Mouse (Mus musculus) lung, postnatal 14 days (tissue): ENCODE measurements around the gene Mapk10.

Experiments
- DNase-seq: peaks from one replicate; pipeline ENCODE4 v3.0.0; 2021

Gene Mapk10

DNA sequence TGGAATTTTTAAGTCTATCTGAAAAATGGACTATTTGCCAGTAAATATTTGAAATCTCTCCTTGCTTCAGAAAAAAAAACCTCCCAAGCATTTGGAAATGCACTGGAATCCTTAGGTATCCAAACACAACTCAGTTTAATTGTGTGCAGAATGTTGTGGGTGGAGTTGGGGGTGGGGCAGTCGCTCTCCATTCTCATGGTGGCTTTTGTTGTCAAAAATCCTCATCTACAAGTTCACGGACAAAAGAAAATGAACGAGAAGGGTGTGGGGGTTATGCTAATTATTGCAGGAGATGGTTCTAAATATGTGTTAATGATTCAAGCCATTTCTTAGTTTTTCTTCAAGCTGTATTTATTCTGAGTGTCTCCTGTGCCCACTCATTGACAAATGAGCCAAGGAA is 49.6 kb downstream of the Mapk10 start:
- no peak for DNase-seq

DNA sequence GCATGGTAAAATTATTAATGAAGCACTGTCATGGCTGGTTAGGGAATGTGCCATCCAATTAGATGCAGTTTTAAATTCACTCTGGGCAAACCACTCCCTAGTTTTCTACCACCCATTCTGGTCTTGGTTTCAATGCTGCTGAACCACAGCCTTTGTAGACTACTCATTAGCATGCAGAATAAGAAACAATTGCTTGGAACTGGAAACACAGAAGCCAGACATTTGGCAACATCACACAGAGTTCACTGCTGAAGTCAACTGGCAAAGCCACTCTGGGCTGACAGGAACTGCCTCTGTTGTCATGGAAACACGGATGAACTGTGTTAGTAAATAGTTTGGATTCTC is 50.0 kb downstream of the Mapk10 start:
- peak; percentile 2 for DNase-seq

DNA sequence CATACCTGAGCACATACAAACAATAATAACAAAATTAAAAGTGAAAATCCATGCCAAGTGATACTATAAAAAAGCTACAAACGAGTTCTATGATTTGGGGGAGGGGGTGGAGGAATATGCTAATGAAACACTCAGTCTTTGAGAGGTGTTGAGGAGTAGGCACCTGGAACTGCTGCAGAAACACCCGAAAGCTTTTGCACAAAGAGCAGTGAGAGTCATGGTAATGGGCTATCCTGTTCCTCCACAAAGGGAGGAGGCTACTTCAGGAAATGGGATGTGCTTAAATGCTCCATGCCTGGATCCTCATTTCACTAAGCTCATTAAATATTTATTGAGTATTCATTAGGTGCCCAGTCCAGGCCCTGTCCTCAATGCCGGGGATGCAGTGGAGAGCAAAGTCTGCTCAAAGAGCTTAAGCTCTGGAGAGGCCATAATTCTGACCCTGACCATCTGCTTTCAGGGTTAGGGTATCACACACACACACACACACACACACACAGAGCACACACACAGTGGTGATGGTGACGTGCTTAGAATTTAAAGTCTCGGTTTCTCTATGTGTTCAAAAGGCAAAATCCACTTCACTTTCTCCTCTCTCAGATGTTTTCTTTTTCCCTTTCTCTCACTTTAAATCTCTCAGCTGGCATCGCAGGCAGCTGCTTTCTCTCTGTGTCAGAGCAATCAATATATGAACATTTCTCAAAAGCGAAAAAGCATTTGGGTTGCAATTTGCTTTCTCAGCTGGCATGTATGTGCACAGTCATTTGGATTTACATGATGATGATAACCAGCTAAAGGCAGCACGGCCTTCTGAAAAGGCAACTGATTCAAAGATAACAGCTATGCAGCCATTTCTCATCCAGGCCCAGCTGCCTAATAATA is 50.6 kb downstream of the Mapk10 start:
- no peak for DNase-seq

DNA sequence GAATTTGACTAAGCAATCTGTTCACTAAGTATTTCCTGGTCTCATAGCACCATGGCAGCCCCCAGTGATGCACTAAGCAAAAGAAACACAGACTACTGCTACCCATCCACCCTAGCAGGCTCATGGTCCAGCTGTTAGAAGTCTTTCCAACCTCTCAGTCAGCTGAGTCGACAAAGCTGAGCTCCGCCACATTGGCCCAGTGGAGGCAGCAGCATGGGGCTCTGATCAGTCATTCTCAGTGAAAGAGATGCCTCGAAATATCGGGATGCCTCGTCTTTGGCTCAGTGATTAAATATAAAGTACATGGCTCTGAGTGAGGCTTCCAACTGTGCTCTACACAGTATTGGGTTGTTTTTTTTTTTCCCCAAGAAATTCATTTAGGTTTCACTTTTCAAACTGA is 70.2 kb downstream of the Mapk10 start:
- no peak for DNase-seq

DNA sequence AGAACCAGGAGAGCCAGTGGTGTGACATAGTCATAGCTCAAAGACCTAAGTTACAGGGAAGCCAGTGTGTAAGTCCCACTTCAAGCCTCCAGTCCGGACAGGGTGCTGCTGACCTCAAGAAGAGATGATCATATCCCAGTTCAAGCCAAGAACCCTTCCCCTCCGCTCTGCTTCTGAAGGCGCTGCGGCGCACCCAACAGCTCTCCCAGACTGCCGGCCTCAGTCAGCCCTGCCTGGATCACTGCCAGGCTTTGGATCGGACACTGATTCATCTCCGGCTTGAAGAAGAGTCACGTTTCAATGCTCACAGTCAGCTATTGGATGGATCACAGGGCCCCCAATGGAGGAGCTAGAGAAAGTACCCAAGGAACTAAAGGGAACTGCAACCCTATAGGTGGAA is 76.3 kb downstream of the Mapk10 start:
- DNase-seq: peak; percentile 10

DNA sequence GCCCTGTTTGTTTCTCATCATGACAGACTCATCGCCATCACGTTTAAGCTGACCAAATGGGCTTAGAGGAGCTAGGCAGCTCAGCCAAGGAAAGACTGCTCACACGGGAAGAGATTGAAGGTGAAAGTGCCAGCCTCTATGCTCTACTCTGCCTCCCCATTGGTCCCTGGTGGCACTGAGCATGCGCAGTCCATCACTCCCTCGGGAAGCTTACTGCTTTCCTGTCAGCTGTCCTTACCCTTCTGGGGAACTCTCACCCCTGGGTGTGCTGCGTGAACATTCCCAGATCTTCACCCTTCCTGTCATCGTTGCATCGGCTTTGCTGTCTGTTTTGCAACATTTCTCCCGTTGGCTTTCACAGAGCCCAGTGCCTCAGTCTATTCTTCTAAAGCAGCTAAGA is 77.5 kb downstream of the Mapk10 start:
- peak; percentile 7 for DNase-seq

DNA sequence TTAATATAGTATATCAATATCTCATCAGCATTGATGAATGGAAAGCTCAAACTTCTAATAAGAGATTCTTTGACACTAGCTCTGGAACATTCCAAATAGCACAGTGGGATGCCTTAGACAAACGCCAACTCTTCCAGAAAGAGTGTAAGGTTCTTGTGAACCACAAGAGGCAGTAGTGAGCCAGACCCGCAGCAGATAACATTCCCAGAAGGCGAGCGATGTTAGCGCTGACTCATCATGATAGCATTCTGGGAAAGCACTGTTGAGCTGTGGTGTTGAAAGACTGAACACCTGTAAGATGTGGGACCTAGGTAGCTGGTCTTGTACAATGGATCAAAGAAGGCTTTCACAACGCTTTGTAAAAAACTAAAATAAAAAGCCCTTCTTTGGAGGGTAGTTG is 78.3 kb downstream of the Mapk10 start:
- DNase-seq: no peak

DNA sequence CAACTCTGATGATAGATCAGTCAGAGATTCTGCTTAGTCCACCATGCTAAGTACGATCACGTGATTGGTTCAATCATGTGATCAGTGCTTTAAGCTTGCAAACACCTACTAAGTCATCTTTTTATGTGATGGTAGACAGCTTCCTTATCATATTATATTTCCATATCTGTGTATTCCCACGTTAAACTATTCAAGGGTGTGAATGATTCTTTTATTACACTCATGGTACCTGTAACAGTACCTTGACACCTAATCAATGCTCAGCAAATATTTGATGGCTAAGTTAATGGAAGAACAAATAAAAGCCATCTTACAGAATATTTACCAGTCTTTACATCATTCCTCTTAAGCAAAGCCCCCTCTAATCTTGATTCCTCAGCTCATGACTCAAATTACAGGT is 91.5 kb downstream of the Mapk10 start:
- DNase-seq: no peak

DNA sequence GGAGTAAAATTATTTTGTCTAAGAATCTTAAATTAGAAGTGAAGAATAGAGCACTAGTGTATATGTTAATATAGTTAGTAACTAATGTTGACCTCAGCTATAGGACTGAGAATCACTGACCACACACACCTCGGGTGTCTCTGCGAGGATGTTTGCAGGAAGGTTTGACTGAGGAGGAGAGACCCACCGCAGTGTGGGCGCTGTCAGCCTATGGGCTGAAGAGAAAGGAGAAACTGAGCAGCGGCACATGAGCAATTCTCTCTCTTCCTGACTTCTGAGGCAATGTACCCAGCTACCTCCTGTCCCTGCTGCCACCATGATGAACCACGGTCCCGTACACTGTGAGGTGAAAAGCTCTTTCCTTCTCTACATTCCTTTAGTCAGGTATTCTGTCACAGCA is 95.6 kb downstream of the Mapk10 start:
- no peak for DNase-seq

DNA sequence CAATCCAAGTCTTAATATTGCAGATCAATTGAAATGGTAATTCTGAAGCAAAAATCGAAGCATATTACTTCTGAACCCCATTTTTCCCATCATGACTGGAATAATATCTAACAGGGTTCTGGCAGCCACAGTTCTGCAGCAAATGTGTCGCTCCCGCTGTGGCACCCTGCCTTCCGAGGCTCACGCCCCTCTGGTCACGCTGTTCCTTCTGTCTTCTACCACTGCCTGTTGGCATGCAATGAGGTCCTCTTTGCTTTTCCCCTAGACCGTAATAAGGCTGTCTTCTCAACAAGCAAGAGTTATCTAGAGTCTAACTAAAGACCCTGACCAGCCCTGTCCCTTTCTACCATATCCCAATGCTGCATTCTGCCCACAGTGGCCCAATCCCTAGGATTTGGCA is 98.7 kb downstream of the Mapk10 start:
- no peak for DNase-seq

DNA sequence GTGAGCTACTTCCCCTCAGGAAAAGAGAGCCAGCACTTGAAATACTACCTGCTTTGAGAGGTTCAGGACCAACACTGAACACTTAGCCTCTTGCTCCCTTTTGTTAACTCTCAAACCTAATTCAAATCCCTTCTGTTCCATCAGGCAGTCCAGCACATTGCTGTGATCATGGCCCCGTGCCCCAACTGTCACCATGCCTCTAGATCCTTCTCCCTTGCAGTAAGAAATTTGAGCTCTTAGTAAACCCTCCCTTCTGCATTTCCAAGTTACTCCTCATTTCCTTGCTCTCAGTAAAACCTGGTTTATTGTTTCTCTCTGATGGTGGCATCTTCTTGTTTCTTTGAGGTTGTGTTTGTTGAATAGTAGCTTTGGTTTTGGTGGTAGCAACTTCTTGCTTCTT is 101.7 kb downstream of the Mapk10 start:
- DNase-seq: no peak

DNA sequence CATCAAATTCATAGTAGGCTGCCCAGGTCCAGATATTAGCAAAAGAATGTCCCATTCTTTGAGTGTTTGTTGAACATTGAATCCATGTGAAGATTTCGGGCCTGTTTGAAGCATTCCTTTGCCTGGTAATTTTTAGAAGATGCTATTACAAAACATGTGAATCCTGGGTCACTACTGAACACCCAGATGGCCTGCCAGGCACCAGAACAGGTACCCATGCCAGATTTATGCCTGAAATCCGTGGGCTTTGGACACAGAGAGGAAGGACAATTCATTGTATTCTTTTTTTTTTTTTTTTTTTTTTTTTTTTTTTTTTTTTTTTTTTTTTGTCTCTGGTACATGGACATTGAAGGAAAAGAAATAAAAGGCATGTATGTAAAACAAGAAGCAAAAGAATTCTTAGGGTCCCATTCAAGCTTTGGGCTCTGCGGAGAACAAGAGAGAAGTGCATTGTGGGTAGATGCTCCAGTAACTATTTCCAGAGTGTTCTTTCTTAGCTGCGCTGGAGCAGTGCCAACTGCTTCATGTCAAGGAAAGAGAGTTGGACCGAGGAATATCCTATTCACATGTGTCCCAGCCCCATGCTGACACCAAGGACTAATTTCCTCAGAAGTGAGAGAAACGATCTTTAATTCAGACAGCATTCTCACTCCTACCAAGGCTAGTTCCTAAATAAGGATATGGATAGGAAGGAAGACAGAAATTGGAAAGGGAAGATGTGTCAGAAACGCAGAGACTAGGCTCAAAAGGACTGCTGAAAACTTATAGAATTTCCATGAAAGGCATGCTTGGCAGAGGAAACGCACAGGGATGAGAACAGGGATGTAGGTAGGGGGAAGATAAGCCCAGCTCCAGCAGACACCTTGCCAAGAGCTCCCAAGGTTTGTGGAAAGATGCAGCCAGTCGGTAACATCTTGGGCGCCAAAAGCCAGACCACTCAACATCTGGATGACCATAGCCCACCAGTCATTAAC is 105.4 kb downstream of the Mapk10 start:
- no peak for DNase-seq

DNA sequence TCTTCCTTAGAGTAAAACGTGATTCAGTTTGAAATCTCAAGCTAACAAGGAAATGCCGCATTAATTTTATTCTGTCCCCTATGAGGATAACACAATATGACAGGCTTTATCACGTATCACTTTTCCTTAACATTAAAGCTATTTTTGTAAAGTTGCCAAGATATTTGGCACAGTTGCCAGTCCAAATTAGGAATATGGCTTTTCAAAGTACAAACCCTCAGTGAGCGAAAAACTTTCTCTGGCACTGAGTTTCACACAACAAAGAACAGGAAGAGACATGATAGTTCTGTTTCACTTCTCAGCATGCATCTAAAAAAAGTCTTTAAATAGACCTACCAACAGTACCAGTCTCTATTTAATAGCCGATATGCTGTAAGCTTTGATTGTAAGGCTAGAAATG is 107.1 kb downstream of the Mapk10 start:
- DNase-seq: no peak

DNA sequence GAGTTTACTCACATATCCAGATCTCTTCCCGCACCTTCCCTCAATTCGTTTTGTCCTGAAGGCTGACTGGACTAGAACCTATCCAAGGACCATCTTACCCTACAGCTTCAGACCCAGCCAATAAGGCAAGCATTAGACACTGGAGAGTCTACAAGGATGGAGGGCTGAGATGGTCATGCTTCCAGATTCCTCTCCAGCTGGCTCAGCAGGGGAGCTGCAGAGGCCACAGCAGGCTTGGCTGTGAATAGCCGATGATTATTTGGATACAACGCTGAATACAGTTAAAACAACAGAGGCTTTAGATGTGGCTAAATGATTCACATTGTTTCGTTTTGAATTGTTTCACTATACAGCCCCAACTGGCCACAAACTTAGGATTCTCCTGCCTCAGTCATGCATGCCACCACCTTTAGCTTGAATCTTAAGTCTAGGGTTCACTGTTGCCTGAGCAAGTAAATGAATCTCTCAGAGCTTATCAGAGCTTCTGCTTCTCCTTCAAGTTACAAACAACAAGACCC is 108.2 kb downstream of the Mapk10 start:
- no peak for DNase-seq

DNA sequence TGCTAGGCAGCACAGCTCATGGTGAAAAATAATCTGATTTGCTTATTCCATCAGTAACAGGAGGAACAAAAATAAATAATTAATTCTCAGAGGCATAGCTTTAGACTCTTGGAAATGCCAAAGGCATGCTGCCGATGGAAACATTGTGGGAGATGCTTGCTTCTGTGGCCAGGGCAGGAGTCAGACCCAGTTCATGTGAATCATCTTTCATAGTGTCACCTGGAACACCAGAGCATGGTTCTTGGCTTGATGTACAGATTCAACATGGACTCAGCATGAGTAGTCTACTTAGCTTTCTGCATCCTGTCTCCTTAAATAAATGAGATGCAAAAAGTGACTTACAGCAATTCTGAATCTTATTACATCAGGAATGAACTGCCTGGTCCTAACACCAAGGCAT is 109.0 kb downstream of the Mapk10 start:
- DNase-seq: no peak

DNA sequence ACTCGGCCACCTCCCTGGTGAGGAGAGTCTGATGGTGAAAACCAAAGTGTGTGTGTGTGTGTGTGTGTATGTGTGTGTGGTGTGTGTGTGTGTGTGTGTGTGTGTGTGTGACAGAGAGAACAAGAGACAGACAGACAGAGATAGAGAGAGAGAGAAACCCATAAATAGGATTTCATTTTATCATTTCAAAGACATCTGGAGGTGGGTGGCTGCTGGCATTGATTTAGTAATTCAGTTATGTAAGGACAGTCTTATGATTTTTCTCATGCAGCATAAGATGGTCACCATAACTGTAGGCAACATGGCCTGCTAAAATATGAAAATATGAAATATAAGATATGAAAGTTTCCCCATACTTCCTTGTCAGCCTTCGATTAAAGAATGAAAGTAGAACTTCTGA is 117.0 kb downstream of the Mapk10 start:
- no peak for DNase-seq

DNA sequence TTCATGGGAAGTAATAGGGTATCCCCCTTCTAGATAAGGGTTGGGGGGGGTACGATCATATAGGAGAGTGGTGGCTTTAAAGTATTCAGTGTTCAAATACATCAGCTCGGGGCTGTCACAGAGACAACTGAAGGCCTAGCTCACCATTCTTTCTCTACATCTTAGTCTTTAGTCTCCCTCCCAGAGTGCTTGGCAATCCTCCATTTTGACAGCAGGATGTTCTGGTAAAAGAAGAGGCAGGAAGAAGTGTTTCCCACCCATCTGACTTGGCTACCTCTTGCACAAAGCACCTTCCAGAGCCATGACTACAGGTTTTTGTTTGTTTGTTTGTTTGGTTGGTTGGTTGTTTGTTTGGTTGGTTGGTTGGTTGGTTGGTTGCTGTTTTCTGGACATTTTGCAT is 125.3 kb downstream of the Mapk10 start:
- no peak for DNase-seq

DNA sequence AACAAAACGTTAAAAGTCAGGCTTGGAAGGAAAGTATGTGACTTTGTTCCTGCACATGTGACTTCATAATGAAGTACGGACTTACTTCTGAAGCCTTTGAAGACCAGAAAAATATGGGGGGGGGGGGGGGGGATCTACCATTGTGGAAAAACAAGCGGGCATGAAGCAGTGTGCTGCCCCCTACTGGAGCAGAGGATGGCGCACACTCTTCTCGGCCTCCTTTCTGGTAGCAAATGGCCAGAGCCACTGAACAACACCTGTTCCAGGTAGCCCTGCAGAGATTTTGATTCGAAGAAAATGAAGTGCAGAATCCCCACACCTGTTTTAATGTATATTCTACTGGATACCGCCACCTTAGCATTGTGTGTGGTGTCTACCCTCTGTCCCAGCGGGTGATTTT is 135.7 kb downstream of the Mapk10 start:
- no peak for DNase-seq

DNA sequence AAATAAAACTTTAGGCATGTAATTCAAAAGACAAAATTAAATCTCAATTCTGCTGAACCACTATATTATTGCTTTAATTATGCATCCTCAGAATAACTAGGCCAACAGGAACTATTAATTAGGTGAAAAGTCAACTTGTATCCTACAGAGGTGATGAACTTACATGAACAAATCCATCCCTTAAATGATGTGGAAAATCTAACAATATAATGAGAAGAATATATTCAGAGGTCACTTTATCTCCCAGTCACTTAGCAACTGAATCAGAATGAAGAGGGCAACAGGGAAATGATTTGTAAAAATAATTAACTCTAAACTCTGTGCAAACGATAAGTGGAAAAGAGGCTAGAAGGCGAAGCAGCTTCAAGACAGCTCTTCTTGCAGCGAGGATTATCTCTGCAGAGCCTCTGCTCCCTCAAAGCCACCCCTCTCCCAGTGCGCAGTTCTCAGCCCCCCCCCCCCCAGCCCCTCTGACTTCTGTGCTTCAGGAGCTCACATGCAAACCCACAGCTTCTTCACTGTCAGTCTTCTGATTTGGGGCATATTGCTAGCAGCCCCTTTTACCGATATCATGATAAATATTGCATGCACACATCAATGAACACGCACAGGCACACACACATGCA is 138.8 kb downstream of the Mapk10 start:
- no peak for DNase-seq

DNA sequence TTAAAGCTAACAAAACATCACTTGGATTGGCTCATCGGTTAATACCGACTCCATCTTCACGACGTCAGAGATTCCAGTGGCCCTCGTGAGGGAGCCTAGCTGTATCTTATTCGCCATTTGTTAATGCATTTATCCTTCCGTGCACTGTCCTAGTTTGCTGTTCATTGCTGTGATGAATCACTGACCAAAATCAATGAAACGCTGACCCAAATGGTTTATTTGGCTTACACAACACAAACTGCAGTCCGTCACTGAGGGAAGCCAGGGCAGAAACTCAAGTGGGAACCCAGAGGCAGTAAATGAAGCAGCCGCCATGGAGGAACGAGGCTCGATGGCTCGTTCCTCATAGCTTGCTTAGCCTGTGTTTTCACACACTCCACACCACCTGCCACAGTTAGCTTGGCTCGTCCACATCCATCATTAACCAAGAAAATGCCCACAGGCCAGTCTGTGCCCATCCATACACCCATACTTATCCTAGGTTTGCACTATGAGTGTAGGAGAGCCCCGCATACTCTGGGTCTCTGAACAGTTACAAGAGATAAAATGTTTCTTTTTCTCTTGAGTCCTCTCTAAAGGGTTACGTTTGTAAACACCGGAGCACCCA is 140.0 kb downstream of the Mapk10 start:
- DNase-seq: no peak

DNA sequence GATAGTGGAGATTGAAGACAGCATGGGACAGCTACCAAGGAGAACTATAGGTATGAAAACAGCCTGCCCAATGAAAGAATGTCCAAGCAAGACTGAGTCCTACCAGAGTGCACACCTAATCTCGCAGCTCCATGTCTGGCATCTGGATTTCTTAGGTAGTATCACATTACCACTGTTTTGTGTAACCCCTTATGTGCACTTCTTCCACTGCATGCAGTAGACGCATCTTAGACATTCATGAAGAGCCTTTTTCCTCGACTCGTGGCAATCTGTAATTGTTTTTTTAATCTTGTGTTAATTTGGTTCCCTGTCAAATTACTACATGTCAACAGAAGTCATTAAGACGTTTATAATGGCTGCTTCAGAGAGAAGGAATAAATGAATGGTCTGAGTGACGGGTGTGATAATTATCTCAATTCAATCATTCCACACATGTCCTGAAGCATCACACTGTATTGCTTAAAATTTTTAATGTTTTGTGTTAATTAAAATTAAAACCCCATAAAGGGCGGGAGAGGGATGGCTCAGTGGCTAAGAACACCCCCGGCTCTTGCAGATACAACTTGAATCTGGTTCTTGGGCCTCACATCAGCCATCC is 160.7 kb downstream of the Mapk10 start:
- DNase-seq: no peak

DNA sequence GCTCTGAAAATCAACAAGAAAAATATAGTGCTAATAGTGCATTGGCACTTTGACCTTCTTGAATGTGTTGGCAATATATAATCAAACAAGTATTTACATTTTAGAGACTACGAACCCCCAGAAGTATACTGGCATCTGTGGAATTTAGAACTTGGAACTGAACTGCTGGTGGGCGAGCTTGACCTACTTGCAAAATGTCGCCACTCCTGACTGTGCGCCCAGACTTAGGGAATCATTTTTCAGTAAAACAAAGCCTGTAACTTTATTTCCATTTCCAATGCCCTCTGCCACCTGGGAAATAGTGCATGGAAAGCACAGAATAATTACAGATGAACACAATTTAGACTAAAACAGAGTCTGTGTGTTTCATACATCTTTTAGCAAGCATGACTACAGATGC is 163.1 kb downstream of the Mapk10 start:
- no peak for DNase-seq

DNA sequence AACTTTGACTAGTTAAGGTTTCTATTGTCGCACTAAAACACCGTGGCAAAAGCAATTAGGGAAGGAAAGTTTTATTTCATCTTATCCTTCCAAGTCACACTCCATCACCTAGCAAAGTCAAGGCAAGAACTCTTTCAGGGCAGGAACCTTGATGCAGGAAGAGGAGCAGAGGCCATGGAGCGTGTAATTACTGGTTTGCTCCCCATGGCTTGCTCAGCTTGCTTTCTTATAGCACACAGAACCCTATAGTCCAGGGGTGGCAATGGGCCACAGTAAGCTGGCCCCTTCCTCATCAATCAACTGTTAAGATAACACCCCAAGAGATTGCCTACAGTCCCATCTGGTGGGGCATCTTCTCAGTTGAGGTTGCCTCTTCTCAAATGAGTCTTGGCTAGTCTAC is 173.4 kb downstream of the Mapk10 start:
- DNase-seq: no peak
